Comparison of ENCODE assay signal across 24 mouse cellular contexts in the genomic region with DNA sequence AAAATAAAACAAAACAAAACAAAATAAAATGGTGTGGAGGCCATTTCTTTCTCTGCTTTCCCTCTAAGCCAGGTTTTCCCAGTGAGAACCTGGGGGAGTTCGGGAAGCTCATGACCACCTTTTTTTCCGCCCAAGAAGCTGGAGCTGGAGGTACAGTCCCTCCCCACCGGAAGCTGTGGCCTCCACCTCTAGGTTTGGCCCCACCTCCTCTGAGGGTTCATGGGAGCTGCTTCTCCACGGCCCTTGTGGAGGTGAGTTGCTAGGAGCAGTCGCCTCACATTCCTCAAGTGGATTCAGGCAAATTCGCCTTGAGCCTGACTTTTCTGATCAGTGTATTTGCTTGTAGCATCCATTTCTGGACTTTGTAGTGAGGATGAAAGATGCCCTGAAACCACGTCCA. TPM values are rescaled to one million over a fixed set of nuclear protein-coding genes. Genes with fewer than 3 reads are reported as not detected.
DNase-seq lines count a peak whose midpoint lies in the region; TF ChIP-seq lines count a peak whose summit lies in the region.
"Had no signal": no experiment of that assay in that cellular context is flagged by ENCODE, and none has a peak within 500 bp of the region (broad histone marks: within the 10 kb centered on the region; RNA-seq: fewer than 3 reads in every experiment).

No protein-coding gene starts in this region.

- H3K36me3 ChIP-seq in E14TG2a.4 (ENCODE audit: insufficient read depth, low read length), result no peaks in the 10 kb centered on the region
- H3K36me3 ChIP-seq: embryonic facial prominence, embryonic 10.5 days; embryonic facial prominence, embryonic 12.5 days; forebrain, embryonic 15.5 days had no signal

- H3K4me3 ChIP-seq in E14TG2a.4 (replicated peaks; ENCODE audit: low read length), result peak overlapping the region; percentile 39
- H3K4me3 ChIP-seq: embryonic facial prominence, embryonic 10.5 days; embryonic facial prominence, embryonic 12.5 days; forebrain, embryonic 13.5 days; forebrain, embryonic 15.5 days had no signal

- H3K27me3 ChIP-seq in E14TG2a.4 (ENCODE audit: insufficient read depth, low read length), result no peaks in the 10 kb centered on the region
- H3K27me3 ChIP-seq: embryonic facial prominence, embryonic 12.5 days; forebrain, embryonic 13.5 days; forebrain, embryonic 15.5 days had no signal

- peaks cover 49% of the 10 kb centered on the region for H3K4me1 ChIP-seq in E14TG2a.4 (replicated peaks; ENCODE audit: low read depth, low read length)
- H3K4me1 ChIP-seq: embryonic facial prominence, embryonic 10.5 days; embryonic facial prominence, embryonic 12.5 days had no signal

- peaks cover 18% of the 10 kb centered on the region for H3K9me3 ChIP-seq in E14TG2a.4 (ENCODE audit: low read length)

- DNase-seq in ES-CJ7 (ENCODE audit: low read depth, low spot score), result peak; percentile 37
- peak; percentile 62 for DNase-seq in ZHBTc4 (ENCODE audit: low read depth, low spot score)
- no peak for DNase-seq in right cerebral cortex, adult 2 months (ENCODE audit: low spot score in 2 of 2)
- no peak for DNase-seq in natural killer cell, adult 2 months (ENCODE audit: low spot score in 2 of 2)
- DNase-seq in gastrocnemius, postnatal 25 days, result no peak
- DNase-seq: adrenal gland, adult 2 months; adrenal gland, postnatal 10 days; adrenal gland, postnatal 25 days; cerebellum, adult 11 months; cerebellum, adult 18-20 months; cerebellum, adult 8-10 months; cerebellum, adult 9-11 months; cerebellum, postnatal 14 days; cerebellum, postnatal 36 days; embryo, embryonic 11 days; forebrain, postnatal 0 days had no signal

- TF ChIP-seq CTCF in E14TG2a.4 (conservative IDR thresholded peaks at IDR 0.05; ENCODE audit: low read length), result no peak

RNA-seq across cellular contexts. Expression of a gene that starts 49.0 kb away (rescaled TPM):
- 10 to 100 TPM; 13.7 to 14.1 TPM for total RNA-seq in gastrocnemius, postnatal 25 days (2021)

RNA-seq across cellular contexts. Expression of a gene that starts 55.7 kb away (rescaled TPM):
- 10 to 100 TPM in 1 of 2 experiments, under 1 TPM in 1; 0.26 to 16.0 TPM for total RNA-seq in gastrocnemius, postnatal 25 days (2021)
- total RNA-seq: common myeloid progenitor, adult 5-6 weeks; ES-E14; forebrain, postnatal 0 days; MEL had no signal

Comparison
In these comparisons a context has a peak if more than half of its experiments do, and no peak if none do; other contexts are left out.
1. DNase-seq: peak in ES-CJ7 (single experiment) and ZHBTc4 (single experiment); none in right cerebral cortex, adult 2 months (0 of 2), natural killer cell, adult 2 months (0 of 2) and gastrocnemius, postnatal 25 days (single experiment).